Mouse (Mus musculus): ENCODE data around the gene Rpl14.

Rpl14 gene

DNA sequence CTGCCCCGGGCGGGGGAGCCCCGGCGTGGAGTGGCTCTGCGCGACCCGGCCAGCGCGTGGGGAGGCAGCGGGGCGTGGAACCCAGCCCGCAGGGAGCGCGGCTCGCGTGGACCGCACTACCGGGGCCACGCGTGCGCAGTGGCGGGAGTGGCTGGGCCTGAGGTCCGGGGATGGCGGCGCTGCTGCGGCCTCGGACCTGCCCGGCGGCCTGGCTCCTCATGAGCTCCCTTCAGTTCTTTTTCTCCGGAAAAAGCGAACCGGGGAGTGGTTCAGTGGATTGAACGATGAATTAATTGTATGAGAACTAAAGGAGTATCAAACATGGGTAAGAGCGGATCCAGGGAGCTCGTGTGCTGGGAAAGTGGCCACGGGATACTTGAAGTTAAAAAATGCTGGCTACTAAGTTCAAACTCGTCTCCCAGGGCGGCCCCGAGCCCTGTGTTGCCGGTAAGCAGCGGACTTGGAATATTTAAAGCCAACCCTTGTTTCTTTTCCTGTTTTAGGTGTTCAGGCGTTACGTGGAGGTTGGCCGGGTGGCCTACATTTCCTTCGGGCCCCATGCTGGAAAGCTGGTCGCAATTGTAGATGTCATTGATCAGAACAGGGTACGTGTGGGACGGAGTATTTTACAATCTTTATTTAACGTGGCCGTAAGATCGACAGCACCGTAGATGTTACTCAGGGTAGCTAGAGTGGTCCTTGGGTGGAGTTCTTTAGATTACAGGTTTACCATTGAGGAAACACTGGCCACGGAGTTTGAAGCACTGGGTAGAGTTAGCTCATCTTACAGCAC, 545 bp downstream of the Rpl14 start:
- DNase-seq (ENCODE audit: low spot score): no peak

DNA sequence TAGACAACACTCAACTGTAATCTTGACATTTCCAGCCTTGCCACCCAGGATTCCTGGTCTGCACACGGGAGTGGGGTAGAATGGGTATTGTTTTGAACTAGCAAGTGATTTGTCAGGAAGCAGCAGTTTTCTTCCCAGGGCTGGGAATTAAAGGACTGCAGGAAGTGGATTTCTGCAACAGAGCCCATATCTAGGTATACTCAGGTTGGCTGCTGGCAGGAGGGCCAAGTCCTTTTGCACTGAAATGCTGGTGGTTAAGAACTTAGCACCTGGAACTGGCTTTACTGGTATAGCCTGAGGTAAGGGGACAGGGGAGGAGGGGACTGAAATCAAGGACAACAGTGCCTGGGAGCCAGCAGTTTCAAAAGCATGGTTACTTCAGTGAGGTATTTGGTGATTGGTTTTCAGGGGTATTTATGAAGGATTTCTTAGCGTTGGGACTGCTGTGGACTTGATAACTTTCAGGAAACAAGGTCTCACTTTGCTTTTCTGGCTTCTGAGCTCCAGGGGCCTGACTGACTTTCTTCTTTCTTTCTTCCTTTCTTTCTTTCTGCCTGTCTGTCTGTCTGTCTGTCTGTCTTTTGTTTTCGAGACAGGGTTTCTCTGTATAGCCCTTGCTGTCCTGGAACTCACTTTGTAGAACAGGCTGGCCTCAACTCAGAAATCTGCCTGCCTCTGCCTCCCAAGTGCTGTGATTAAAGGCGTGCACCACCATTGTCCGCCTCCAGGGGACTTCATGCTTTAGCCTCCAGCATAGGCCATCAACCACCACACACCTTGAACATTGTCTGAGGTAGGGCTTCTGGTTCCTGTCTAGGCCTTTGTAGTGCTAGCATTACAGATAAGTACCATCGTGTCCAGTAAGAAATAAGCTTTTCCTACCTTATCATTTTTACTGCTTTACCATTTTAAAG, 4.8 kb downstream of the Rpl14 start:
- no peak for DNase-seq (ENCODE audit: low spot score)

DNA sequence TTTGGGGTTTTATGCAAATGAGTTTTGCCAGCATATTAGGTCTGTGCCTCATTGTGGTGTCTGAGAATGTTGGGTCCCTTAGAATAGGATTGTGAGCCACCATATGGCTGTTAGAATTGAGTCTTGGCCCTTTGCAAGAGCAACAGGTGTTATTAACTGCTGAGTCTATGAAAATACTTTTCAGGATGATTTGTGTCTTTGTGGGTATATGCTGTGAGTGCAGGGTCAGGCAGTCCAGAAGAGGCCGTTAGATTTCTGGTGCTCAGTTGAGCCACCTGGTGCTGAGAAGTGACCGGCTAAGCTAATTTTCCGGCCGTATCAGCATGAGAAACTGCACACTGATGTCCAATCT, 5.4 kb downstream of the Rpl14 start:
- no peak for DNase-seq (ENCODE audit: low spot score)

DNA sequence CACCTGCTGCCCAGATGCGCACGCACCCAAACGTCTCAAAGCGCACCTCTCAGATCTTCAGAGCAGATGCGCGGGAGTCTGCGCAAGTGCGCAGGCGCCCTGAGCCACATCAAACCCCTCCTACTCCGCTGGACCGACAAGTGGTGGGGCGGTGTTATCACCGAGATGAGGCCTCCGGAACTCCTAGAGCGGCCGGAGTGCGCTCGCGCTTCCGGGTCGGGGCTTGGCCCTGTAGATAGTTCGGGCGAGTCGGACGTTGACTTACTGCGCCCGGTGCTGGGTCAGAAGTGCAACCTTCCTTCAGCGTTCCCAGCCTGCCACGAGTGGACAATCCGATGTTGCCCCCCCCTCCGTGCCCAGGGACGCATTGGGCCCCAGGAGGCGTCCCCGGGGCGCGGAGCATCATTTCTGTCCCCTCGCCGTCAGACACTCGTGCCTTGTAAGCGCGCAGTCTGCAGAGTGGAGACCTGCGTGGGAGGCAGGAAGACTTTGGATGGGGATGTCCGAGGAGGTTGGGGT, 5.9 kb downstream of the Rpl14 start:
- peak; percentile 73 for DNase-seq (ENCODE audit: low spot score)

DNA sequence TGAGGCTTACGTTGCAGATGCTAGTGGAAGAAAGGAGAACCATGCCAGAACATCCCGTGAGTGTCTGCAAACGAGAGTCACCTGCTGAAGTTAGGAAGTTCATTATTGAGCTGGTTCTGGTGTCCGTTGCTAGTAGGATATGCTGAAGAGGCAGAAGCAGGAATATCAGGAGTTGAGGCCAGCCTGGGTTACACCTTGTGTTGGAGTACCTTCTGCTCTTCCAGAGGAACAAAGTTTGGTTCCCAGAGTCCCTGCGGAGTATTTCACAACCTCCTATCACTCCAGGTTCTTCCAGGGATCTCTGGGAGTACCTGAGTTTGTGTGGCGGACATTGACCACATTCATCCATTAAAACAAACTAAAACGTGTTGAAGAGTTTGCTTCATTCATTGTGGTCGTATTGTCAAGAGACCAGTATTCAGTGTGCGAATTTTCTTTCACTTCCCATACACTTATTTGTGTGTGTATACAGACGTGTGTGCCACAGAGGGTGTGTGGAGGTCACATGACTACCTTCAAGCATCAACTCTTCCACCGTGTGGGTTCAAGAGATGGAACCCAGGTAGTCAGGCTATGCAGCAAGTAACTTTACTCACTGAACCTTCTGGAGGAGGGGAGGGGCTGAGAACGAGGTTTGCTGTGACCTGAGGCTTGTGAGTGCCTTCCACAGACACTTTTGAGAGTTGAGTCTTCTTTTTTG, 6.6 kb downstream of the Rpl14 start:
- DNase-seq (ENCODE audit: low spot score): no peak

DNA sequence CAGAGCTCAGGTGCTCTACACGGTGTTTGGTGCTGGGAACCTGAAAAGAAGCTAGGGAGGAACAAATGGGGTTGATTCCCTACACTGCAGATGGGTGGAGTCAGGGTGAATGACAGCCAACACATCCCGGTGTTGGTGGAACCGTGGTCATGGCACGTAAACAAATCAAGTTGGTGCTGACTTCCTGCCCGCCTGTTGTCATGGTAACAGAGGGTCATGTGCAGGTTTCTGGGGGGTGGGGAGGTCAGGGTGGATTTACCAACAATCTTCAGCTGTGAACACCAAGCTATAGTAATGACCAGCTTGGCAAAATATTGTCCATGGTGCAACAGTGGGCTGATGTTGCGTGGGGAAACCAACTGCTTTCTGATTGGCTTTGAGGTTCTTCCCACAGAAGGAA, 7.5 kb downstream of the Rpl14 start:
- no peak for DNase-seq (ENCODE audit: low spot score)

DNA sequence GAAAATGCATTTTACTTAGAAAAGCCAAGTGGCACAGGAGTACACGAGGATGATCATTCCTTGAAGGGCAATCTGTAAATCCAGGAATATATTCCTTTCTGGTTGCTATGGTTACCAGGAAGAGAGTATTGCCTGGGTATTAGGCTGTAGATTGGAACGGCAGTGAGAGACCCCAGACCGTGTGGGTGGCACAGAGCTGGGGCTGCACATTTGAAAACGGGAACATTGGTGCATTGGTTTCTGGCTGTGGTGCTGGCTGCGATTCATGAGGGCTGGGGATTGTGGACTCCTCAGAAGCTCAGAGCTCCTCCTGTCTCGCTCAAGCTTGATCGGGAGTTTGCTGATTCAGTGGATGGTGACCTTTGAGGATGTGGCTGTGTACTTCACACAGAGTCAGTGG, 8.6 kb downstream of the Rpl14 start:
- no peak for DNase-seq (ENCODE audit: low spot score)

DNA sequence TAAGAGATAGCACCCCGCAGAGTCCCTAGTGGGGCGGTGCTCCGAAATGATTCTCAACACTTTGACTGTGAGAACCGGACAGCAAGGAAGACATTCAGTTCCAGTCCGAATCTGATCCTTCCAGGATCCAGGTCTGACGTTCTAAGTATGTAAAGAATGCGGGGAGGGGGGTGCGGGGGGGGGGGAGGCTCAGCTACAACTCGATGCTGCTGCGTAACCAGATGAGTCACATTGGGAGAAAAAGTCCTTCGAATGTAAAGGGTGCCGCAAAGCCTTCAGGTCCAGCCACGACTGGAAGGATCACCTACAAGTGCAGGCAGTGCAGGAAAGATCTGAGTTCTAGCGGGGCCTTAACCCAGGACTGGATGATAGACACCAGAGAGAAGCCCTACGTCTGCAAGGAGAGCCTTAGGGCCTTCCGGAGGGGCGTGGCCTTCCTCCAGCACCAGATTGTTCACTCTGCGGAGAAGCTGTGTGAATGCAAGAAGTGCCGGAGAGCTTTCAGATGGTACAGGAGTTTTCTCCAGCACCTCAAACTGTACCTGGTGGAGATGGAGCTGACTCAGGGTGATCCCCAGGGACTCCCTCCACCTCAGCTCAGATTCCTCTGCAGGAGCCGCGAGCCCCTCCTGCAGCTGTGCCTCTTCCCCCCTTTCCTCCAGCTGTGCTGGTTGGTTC, 10.8 kb downstream of the Rpl14 start:
- no peak for DNase-seq (ENCODE audit: low spot score)

DNA sequence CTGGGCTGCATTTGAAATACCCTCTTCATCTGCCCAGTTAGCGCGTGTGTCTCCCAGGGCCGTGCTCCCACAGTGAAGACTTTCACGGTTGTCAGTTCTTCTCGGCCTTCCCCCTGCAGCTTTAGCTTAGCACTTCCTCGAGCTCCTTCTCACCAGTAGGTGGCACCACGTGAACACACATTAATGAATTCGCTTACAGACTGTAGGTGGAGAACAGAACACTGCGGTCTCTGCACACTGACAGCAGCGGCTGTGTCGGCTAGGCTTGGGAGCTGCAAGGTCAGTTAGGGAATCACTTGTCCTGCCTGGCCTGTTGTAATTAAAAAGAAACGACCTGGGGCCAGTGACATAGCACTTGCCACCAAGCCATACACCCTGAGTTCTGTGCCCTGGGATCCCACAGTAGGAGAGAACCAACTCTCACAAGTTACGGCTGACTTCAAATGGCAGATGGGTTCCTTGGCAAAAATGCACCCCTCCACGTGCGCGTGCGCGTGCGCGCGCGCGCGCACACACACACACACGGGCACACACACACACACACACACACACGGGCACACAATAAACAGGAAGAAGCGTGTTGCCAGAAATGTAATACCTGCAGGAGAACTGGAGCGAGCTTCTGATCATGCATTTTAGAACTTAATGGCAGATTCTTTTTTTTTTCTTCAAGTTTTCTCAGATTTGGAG, 11.5 kb downstream of the Rpl14 start:
- peak; percentile 84 for DNase-seq (ENCODE audit: low spot score)

DNA sequence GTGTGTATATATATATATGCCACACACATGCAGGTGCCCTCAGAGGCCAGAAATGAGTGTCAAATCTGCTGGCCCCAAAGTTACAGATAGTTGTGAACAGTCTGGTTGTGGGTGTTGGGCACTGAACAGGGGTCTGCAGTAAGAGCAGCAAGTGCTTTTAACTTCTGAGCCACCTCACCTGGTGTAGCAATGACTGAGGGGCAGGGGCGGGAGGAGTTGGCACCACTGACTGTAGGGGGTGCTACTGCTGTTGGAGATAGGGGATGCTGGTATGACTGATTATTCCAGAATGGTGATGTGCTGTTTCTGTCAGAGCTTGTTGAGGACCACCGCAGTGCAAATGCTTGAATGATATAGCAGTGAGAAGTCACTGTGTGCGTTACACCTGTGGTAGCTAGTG, 12.1 kb downstream of the Rpl14 start:
- no peak for DNase-seq (ENCODE audit: low spot score)

DNA sequence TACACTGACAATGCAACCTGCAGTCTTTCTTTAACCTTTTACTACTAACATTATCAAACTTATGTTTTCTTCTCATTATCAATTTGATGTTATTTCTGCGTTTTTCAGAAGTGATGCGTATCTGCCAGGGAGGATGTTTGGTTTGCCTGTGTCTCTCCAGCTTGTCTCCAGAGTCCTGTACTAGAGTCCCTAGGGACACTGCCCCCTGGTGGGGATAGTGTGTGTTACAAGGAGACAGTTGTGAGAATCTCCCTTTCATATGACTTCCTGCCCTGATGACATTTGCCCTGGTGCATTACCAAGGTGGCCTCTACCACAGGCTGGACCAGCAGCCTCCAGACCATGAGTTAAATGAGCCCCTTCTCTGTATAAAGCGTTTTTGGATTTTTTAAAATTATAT, 15.3 kb downstream of the Rpl14 start:
- no peak for DNase-seq (ENCODE audit: low spot score)

DNA sequence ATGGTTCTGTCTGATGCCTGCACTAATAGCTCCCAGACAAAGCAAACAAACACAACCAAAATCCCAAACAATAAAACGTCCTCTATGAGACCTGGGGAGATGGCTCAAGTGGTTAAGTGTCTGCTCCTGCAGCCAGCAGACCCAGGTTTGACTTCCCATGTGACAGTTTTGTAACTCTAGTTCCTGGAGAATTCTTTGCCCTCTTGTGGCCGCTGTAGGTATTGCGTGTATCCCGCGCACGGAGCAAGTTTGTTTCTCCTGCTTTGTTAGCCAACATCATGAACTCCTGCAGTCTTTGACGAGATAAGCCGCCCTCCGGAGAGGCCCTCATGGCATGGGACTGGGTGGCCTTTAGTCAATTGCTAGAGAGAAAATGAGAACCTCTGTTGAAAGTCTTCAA, 20.2 kb downstream of the Rpl14 start:
- no peak for DNase-seq (ENCODE audit: low spot score)

DNA sequence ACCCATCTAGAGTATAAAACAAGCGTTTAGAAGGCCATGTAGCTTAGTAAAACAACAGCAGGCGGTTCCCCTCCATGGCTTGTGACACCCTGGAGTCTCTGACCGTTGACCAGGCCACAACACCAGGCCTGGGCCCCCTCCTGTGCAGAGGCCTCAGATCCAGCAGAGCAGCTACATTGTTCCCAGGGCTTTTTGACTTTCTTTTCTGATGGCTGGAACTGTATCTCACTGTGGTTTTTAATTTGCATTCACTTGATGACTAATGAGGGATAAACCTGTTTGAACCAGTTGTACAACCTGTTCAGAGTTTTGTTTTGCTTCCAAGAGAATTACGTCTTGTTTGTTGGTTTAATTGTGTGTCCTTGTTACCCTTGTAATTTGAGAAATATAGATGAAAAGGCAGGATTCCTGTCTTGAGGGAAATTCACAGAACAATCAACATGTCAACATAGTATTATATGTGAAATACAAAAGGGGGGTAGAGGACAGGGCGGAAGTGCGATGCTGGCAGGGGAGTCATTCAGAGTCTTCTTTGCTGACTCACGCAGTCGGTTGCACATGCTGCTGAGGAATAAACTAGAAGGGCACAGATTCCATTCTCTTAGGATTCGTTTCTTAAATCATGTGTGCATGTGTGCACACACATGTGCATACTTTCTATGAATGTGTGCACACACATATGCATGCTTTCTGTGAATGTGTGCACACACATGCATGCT, 22.3 kb downstream of the Rpl14 start:
- no peak for DNase-seq (ENCODE audit: low spot score)

DNA sequence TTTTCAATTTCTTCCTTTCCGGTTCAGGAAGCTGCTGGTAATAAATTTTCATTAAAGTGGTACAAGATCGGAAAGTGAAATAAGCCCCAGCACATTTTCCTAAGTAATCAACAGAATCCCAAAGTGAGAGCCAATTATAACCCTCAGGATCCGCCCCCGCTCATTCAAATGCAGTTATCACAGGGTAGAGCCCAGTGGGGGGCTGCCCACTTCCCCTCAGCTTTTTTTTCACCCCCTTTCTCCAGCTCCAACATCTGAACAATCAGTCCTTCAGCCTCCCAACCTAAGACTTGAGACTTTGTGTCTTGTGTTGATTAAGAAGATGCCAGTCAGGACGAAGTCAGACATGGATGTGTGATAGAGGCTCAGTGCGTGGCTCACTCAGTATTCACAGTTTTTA, 23.6 kb downstream of the Rpl14 start:
- no peak for DNase-seq (ENCODE audit: low spot score)

DNA sequence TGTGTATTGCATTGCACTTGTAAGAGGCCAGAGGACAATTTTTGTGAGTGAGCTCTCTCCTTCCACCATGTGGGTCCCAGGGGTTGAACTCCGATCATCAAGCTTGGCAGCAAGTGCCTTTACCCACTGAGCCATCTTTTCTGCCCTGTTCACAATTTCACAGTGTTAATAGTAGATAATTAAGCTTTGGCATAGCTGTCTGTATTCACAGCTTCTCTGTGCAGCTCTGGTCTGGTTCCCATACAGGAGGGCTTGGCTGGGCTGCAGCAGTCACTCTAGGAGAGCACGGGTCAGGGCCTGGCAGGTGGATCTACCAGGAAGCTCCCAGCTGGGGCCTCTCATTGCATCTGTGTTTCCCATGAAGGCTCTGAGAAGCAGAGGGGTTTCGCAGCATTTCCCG, 24.1 kb downstream of the Rpl14 start:
- DNase-seq (ENCODE audit: low spot score): no peak

DNA sequence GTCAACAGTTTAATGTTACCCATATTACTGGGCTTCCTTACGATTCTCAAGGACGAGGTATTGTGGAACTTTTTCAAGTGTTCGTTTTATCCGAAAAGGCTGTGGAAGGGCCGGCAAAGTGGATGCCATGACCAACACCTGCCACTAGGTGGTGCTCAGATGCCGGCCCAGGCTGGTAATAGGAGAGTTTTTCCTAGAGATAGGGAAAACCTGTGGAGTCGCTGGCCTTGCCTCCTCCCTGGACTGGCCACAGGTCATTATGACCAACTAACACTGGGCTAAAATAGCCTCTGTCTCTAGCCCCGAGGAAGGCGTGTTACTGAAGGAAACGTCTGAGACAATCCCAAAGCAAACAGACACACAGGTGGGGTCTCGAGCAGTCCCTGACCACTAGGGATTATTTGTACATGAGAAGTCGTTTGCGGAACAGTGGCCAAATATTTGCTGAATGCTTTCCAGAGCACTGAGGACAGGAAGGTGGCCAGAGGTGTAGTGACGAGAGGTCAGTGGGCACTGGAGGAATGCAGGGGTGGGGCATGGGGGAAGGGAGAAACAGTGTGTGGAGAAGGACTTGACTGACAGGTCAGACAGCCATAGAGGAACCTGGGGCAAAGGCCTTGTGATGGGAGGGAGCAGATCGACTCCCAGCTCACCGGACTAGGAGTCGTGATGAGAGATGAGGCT, 30.4 kb downstream of the Rpl14 start:
- DNase-seq (ENCODE audit: low spot score): peak; percentile 37

DNA sequence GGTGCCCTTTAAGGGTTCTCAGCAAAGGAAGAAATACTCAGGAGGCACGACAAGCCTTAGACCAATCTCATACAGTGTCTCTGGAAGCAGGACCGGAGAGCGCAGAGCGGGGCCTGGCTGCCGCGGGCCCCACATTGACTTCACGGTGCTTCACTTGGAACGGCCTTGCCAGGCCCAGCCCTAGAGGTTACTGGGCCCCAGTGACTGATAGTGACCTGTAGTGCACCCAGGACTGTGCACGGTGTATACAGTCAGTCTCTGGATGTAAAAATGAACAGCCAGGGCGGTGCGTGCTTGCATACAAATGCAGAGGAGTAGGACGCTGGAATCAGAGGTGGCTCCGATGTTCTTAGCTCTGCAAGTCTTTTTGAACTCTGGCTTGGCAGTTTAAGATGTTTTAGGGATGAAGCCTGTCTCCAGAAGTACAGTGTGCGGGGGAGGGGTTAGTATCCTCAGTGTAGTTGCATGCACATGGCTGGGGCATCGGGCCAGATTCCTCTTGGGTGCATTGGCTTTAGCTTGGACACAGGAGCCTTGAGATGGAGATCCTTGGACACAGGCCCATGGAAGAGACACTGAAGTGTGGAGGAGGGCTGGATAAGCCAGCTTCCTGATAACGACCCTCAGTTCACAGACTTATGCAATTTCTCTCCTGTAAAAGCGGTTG, 31.1 kb downstream of the Rpl14 start:
- DNase-seq (ENCODE audit: low spot score): no peak

DNA sequence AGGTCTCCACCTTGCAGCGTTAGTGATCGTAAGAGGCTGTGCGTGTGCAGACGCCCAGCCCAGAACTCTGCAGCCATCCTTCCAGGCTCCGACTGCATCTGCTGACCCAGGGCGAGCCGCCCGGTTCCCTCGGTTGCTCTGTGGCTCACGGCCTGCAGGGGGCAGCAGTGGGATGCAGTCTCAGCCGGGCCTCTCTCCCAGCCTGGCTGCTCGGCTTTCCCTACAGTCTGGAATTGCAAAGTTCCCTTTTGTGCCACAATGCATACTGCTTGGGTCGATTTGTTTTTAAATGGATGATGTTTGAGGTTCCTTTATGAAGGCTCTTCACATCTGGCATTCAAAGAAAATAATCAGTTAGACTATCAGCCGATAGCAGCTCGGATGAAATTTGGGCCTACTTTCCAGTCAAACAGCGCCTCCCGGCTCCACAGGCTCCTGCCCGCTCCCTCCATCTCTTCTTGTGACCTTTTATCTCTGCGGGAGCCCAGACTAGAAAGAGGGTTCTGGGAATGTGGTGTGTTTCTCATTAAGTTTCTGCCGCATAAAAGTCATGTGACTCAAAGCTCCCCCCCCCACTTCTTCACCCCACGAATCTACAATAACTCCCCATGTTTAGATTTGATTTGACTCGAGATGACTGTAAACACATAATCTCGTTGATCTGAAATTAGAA, 31.7 kb downstream of the Rpl14 start:
- peak; percentile 82 for DNase-seq (ENCODE audit: low spot score)

DNA sequence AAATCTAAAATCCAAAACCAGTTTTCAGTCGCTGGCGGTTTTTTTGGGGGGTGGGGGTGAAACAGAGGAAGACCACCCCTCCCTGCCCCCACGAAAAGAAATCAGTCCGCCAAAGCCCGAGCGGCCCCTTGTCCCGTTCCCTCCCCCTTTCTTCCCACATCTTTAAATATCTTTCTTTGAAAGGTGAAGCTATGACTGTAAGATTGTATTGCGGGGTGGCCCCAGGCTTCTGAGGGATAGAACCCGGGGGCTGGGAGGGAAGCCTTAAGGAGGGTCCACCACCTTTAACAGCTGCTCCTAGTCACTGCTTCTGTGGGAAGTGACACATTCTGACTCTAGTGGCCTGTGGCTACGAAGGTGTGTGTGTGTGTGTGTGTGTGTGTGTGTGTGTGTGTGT, 32.3 kb downstream of the Rpl14 start:
- no peak for DNase-seq (ENCODE audit: low spot score)

Data from left cerebral cortex, adult 11 months (tissue).